Mouse (Mus musculus) liver, embryonic 14.5 days (tissue): ENCODE measurements around the gene Tenm2.

Experiments used
- CTCF ChIP-seq: IDR thresholded peaks from 2 replicates; pipeline ENCODE4 v1.5.1; 2016; ENCODE audit warnings: antibody characterized with exemption, low read depth, control low read depth
- EP300 ChIP-seq: IDR thresholded peaks from 2 replicates; pipeline ENCODE4 v1.6.1; 2016; ENCODE audit warnings: antibody characterized with exemption, low read depth

DNA sequence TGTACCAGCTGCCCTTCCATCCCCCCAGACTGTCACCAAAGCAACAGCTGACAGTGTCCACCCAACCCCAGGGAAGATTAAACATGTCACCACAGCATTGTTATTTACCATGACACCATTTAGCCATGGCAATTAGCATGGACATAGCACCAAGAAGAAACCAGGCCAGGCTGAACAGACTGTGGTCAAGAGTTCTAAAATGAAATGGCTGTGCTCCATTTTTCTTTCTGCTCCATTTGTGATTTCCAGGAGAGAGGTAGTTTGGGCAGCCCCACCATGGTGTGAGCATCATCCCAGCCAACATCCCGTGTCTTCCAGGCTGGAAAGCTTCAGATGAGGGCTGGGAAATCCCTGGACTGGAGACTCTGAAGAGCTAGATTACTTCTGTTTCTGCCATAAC, 431.1 kb downstream of the Tenm2 start:
- TF ChIP-seq CTCF = no peak
- no peak for TF ChIP-seq EP300
